Mouse (Mus musculus): ENCODE data around the gene Tfap4.

- no peak for TF ChIP-seq CTCF (IDR thresholded peaks at IDR 0.05; ENCODE audit: borderline replicate concordance, extremely low read depth, insufficient read depth, insufficient read length)
- TF ChIP-seq POLR2A (IDR thresholded peaks at IDR 0.05; ENCODE audit: borderline replicate concordance, extremely low read depth, insufficient read depth, insufficient read length, poor library complexity, severe bottlenecking): no peak
Measured at GRCm38 (mm10) chr16:4578630-4579029, 19.0 kb upstream of the Tfap4 start.

All from brain, embryonic 14.5 days (tissue).